Mouse (Mus musculus): ENCODE measurements around the gene Med27.

DNA sequence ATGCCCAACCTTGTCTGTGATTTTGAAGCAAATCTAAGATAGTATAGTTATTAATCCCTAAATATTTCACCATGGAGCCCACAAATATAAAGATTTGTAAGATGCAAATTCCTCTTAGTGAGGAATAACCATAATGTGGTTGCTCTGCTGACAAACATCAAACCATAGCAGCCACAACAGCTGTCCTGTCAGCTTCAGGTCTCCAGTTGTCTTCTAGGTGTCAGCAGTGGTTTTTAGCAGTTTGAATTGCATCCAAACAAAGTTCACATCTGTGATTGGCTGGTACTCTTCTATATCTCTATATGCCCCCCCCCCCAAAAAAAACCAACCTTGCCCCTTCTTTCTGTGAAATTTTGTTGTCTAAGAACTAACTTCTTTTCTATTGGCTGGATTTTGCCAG is 95.7 kb downstream of the Med27 start:
- TF ChIP-seq CTCF (IDR thresholded peaks at IDR 0.05; ENCODE audit: borderline replicate concordance, control insufficient read depth, extremely low read depth, insufficient read depth, low read length, poor library complexity) (no peak), POLR2A (IDR thresholded peaks at IDR 0.05; ENCODE audit: control insufficient read depth, extremely low read depth, insufficient read depth, low read length, poor library complexity) (no peak)
